Mouse (Mus musculus) megakaryocyte-erythroid progenitor cell, adult 5-6 weeks (primary cell): ENCODE results near the gene Ucp2. TPM values are rescaled to one million over a fixed set of nuclear protein-coding genes. Genes with fewer than 3 reads are reported as not detected.

Experiments
- ATAC-seq: replicated peaks from 2 replicates; pipeline ENCODE4 v1.8.0; 2016; ENCODE audit warnings: mild to moderate bottlenecking, inconsistent platforms; ENCODE audit not compliant: severe bottlenecking, poor library complexity, low FRiP score, low TSS enrichment
- total RNA-seq, 2 experiments: library from RNA; stranded (forward) in 1 of 2; stranded (reverse) in 1 of 2; fragments of 200-1000, 215-1000 nt in 1 of 2; fragments of >200 nt in 1 of 2; fragmentation: Nextera tagmentation in 1 of 2; gene quantifications; 2 replicates each; pipeline ENCODE4 v1.2.3; 2014 to 2017

The Ucp2 gene
- total RNA-seq, 2 experiments from 2014 or later, result 164 to 705 TPM

- no peak for ATAC-seq
These were observed 8.1 kb downstream of the Ucp2 start for GRCm38 (mm10) chr7:100501027-100501843.

GRCm38 (mm10) chr7:100501844-100502373 is 8.8 kb downstream of the Ucp2 start:
- no peak for ATAC-seq

GRCm38 (mm10) chr7:100502374-100502922 is 9.3 kb downstream of the Ucp2 start:
- peak; percentile 11; the same call in 1 of the 2 replicates for ATAC-seq

GRCm38 (mm10) chr7:100503076-100503475 is 9.9 kb downstream of the Ucp2 start:
- 0 out of 2 replicates have a peak, but pooled peaks have one; percentile 4 for ATAC-seq

GRCm38 (mm10) chr7:100504740-100505487 is 11.8 kb downstream of the Ucp2 start:
- ATAC-seq, result no peak

- no peak for ATAC-seq
These were observed 13.4 kb downstream of the Ucp2 start for GRCm38 (mm10) chr7:100506494-100506893.

GRCm38 (mm10) chr7:100508670-100509069 is 15.5 kb downstream of the Ucp2 start:
- ATAC-seq, result no peak

GRCm38 (mm10) chr7:100511602-100512001 is 18.5 kb downstream of the Ucp2 start:
- no peak for ATAC-seq

- 0 out of 2 replicates have a peak, but pooled peaks have one; percentile 32 for ATAC-seq
These were observed 21.4 kb downstream of the Ucp2 start, which contains the start of gene Dnajb13 for GRCm38 (mm10) chr7:100514573-100514972. Gene Dnajb13, minus strand, starts transcription at chr7:100514960.

GRCm38 (mm10) chr7:100520204-100520603 is 27.1 kb downstream of the Ucp2 start:
- ATAC-seq, result 0 out of 2 replicates have a peak, but pooled peaks have one; percentile 38

- peak; percentile 78; the same call in 1 of the 2 replicates for ATAC-seq
These were observed 27.6 kb downstream of the Ucp2 start for GRCm38 (mm10) chr7:100520663-100521285.

GRCm38 (mm10) chr7:100522222-100522621 is 29.1 kb downstream of the Ucp2 start:
- no peak for ATAC-seq

GRCm38 (mm10) chr7:100524669-100525068 is 31.5 kb downstream of the Ucp2 start:
- ATAC-seq, result no peak

GRCm38 (mm10) chr7:100530766-100531165 is 37.6 kb downstream of the Ucp2 start:
- no peak for ATAC-seq

GRCm38 (mm10) chr7:100533503-100533902 is 40.4 kb downstream of the Ucp2 start:
- no peak for ATAC-seq

GRCm38 (mm10) chr7:100534216-100534615 is 41.1 kb downstream of the Ucp2 start:
- ATAC-seq, result no peak

- no peak for ATAC-seq
These were observed 42.7 kb downstream of the Ucp2 start for GRCm38 (mm10) chr7:100535831-100536230.

GRCm38 (mm10) chr7:100536804-100537518 is 43.8 kb downstream of the Ucp2 start, which contains the start of gene Coa4:
Gene Coa4, plus strand, starts transcription at chr7:100537071.
- peak; percentile 100 for ATAC-seq

- no peak for ATAC-seq
These were observed 44.4 kb downstream of the Ucp2 start for GRCm38 (mm10) chr7:100537519-100537902.
